Mouse (Mus musculus): ENCODE data around the gene Gm20219. TPM values are rescaled to one million over a fixed set of nuclear protein-coding genes. Genes with fewer than 3 reads are reported as not detected.

Gm20219 gene
- polyA plus RNA-seq, 1 experiment from 2014 or later = 1.8 TPM

- Histone ChIP-seq H3K4me2 (replicated peaks; ENCODE audit: low read depth, low read length) (peak overlapping the region; percentile 19; the same call in 1 of the 2 replicates), H3K9me3 (ENCODE audit: low read length) (no peaks in the 10 kb centered on the region; the same call in 1 of the 2 replicates), H3K36me3 (ENCODE audit: insufficient read depth, low read length) (no peaks in the 10 kb centered on the region), H3K27me3 (ENCODE audit: insufficient read depth, low read length) (peaks cover 24% of the 10 kb centered on the region), H3K27ac (ENCODE audit: low read length) (peak overlapping the region; percentile 41; the same call in 1 of the 2 replicates), H3K9ac (replicated peaks; ENCODE audit: low read length) (peak overlapping the region; percentile 37; the same call in 1 of the 2 replicates), H3K4me1 (ENCODE audit: insufficient read depth, low read length) (peaks cover 16% of the 10 kb centered on the region), H3K4me3 (ENCODE audit: low read length) (peak overlapping the region; percentile 11; the same call in 1 of the 2 replicates)
- 6% methylated on average over 13 of the region's 13 CpGs for WGBS
- ATAC-seq (ENCODE audit: low FRiP score, low TSS enrichment) = peak; percentile 80
Measured at GRCm38 (mm10) chr17:56515690-56516410, 38.3 kb downstream of the Gm20219 start.

GRCm38 (mm10) chr17:56514916-56515315 lies 39.3 kb downstream of the Gm20219 start:
- Histone ChIP-seq H3K9ac (replicated peaks; ENCODE audit: low read length) (no peak overlapping the region), H3K27ac (ENCODE audit: low read length) (no peak overlapping the region), H3K9me3 (ENCODE audit: low read length) (no peaks in the 10 kb centered on the region; the same call in 1 of the 2 replicates), H3K4me1 (ENCODE audit: insufficient read depth, low read length) (peaks cover 25% of the 10 kb centered on the region), H3K27me3 (ENCODE audit: insufficient read depth, low read length) (peaks cover 33% of the 10 kb centered on the region), H3K4me3 (ENCODE audit: low read length) (no peak overlapping the region), H3K36me3 (ENCODE audit: insufficient read depth, low read length) (no peaks in the 10 kb centered on the region), H3K4me2 (replicated peaks; ENCODE audit: low read depth, low read length) (no peak overlapping the region)
- 38% methylated on average over 12 of the region's 12 CpGs for WGBS
- no peak for ATAC-seq (ENCODE audit: low FRiP score, low TSS enrichment)

- Histone ChIP-seq H3K4me2 (replicated peaks; ENCODE audit: low read depth, low read length) (no peak overlapping the region), H3K9me3 (ENCODE audit: low read length) (no peaks in the 10 kb centered on the region; the same call in 1 of the 2 replicates), H3K27ac (ENCODE audit: low read length) (no peak overlapping the region), H3K27me3 (ENCODE audit: insufficient read depth, low read length) (peaks cover 39% of the 10 kb centered on the region), H3K4me3 (ENCODE audit: low read length) (no peak overlapping the region), H3K4me1 (ENCODE audit: insufficient read depth, low read length) (peaks cover 31% of the 10 kb centered on the region), H3K36me3 (ENCODE audit: insufficient read depth, low read length) (no peaks in the 10 kb centered on the region), H3K9ac (replicated peaks; ENCODE audit: low read length) (no peak overlapping the region)
- no peak for ATAC-seq (ENCODE audit: low FRiP score, low TSS enrichment)
Measured at GRCm38 (mm10) chr17:56514330-56514729, 39.9 kb downstream of the Gm20219 start.

GRCm38 (mm10) chr17:56512310-56512709 lies 41.9 kb downstream of the Gm20219 start, which contains the start of gene Znrf4:
Gene Znrf4, minus strand, starts transcription at chr17:56512431.
- H3K9me3 ChIP-seq (ENCODE audit: low read length) = no peaks in the 10 kb centered on the region; the same call in 1 of the 2 replicates
- H3K36me3 ChIP-seq (ENCODE audit: insufficient read depth, low read length) = no peaks in the 10 kb centered on the region
- peak within 1 kb of the TSS; percentile 43 for H3K4me2 ChIP-seq (replicated peaks; ENCODE audit: low read depth, low read length)
- peak within 1 kb of the TSS; percentile 34 for H3K4me3 ChIP-seq (ENCODE audit: low read length)
- peak within 1 kb of the TSS; percentile 33 for H3K9ac ChIP-seq (replicated peaks; ENCODE audit: low read length)
- peaks cover 43% of the 10 kb centered on the region for H3K27me3 ChIP-seq (ENCODE audit: insufficient read depth, low read length)
- WGBS = 57% methylated on average over 22 of the region's 22 CpGs
- H3K4me1 ChIP-seq (ENCODE audit: insufficient read depth, low read length) = peaks cover 39% of the 10 kb centered on the region
- H3K27ac ChIP-seq (ENCODE audit: low read length) = no peak within 1 kb of the TSS
- ATAC-seq (ENCODE audit: low FRiP score, low TSS enrichment) = no peak

GRCm38 (mm10) chr17:56511707-56512090 lies 42.5 kb downstream of the Gm20219 start:
- Histone ChIP-seq H3K36me3 (ENCODE audit: insufficient read depth, low read length) (no peaks in the 10 kb centered on the region), H3K27ac (ENCODE audit: low read length) (no peak overlapping the region), H3K9me3 (ENCODE audit: low read length) (no peaks in the 10 kb centered on the region; the same call in 1 of the 2 replicates), H3K9ac (replicated peaks; ENCODE audit: low read length) (peak overlapping the region; percentile 33), H3K4me2 (replicated peaks; ENCODE audit: low read depth, low read length) (peak overlapping the region; percentile 43), H3K4me1 (ENCODE audit: insufficient read depth, low read length) (peaks cover 39% of the 10 kb centered on the region), H3K4me3 (ENCODE audit: low read length) (peak overlapping the region; percentile 34), H3K27me3 (ENCODE audit: insufficient read depth, low read length) (peaks cover 43% of the 10 kb centered on the region)
- ATAC-seq (ENCODE audit: low FRiP score, low TSS enrichment) = no peak
- 26% methylated on average over 28 of the region's 29 CpGs for WGBS

- Histone ChIP-seq H3K27me3 (ENCODE audit: insufficient read depth, low read length) (peaks cover 43% of the 10 kb centered on the region), H3K4me3 (ENCODE audit: low read length) (peak overlapping the region; percentile 34), H3K27ac (ENCODE audit: low read length) (no peak overlapping the region), H3K4me2 (replicated peaks; ENCODE audit: low read depth, low read length) (peak overlapping the region; percentile 43), H3K4me1 (ENCODE audit: insufficient read depth, low read length) (peaks cover 35% of the 10 kb centered on the region), H3K9ac (replicated peaks; ENCODE audit: low read length) (peak overlapping the region; percentile 33), H3K36me3 (ENCODE audit: insufficient read depth, low read length) (no peaks in the 10 kb centered on the region), H3K9me3 (ENCODE audit: low read length) (no peaks in the 10 kb centered on the region; the same call in 1 of the 2 replicates)
- no peak for ATAC-seq (ENCODE audit: low FRiP score, low TSS enrichment)
- WGBS = 3% methylated on average over 58 of the region's 60 CpGs
Measured at GRCm38 (mm10) chr17:56510970-56511706, 43.0 kb downstream of the Gm20219 start.

GRCm38 (mm10) chr17:56510473-56510969 lies 43.7 kb downstream of the Gm20219 start:
- Histone ChIP-seq H3K9ac (replicated peaks; ENCODE audit: low read length) (no peak overlapping the region), H3K27me3 (ENCODE audit: insufficient read depth, low read length) (peaks cover 43% of the 10 kb centered on the region), H3K4me2 (replicated peaks; ENCODE audit: low read depth, low read length) (peak overlapping the region; percentile 43), H3K4me3 (ENCODE audit: low read length) (peak overlapping the region; percentile 34; the same call in 1 of the 2 replicates), H3K36me3 (ENCODE audit: insufficient read depth, low read length) (no peaks in the 10 kb centered on the region), H3K27ac (ENCODE audit: low read length) (no peak overlapping the region), H3K4me1 (ENCODE audit: insufficient read depth, low read length) (peaks cover 29% of the 10 kb centered on the region), H3K9me3 (ENCODE audit: low read length) (no peaks in the 10 kb centered on the region; the same call in 1 of the 2 replicates)
- 24% methylated on average over 27 of the region's 27 CpGs for WGBS
- ATAC-seq (ENCODE audit: low FRiP score, low TSS enrichment) = no peak

- Histone ChIP-seq H3K4me2 (replicated peaks; ENCODE audit: low read depth, low read length) (peak overlapping the region; percentile 42), H3K9me3 (ENCODE audit: low read length) (no peaks in the 10 kb centered on the region; the same call in 1 of the 2 replicates), H3K9ac (replicated peaks; ENCODE audit: low read length) (no peak overlapping the region), H3K36me3 (ENCODE audit: insufficient read depth, low read length) (no peaks in the 10 kb centered on the region), H3K27ac (ENCODE audit: low read length) (no peak overlapping the region), H3K27me3 (ENCODE audit: insufficient read depth, low read length) (peaks cover 43% of the 10 kb centered on the region), H3K4me1 (ENCODE audit: insufficient read depth, low read length) (peaks cover 28% of the 10 kb centered on the region), H3K4me3 (ENCODE audit: low read length) (0 out of 2 replicates have a peak overlapping the region, but pooled peaks have one; percentile 6)
- WGBS = 5% methylated on average over 28 of the region's 37 CpGs
- ATAC-seq (ENCODE audit: low FRiP score, low TSS enrichment) = no peak
Measured at GRCm38 (mm10) chr17:56509707-56510472, 44.3 kb downstream of the Gm20219 start.

GRCm38 (mm10) chr17:56509021-56509640 lies 45.1 kb downstream of the Gm20219 start:
- Histone ChIP-seq H3K9me3 (ENCODE audit: low read length) (no peaks in the 10 kb centered on the region; the same call in 1 of the 2 replicates), H3K4me2 (replicated peaks; ENCODE audit: low read depth, low read length) (peak overlapping the region; percentile 42), H3K4me3 (ENCODE audit: low read length) (no peak overlapping the region), H3K36me3 (ENCODE audit: insufficient read depth, low read length) (no peaks in the 10 kb centered on the region), H3K27ac (ENCODE audit: low read length) (no peak overlapping the region), H3K27me3 (ENCODE audit: insufficient read depth, low read length) (peaks cover 43% of the 10 kb centered on the region), H3K4me1 (ENCODE audit: insufficient read depth, low read length) (peaks cover 28% of the 10 kb centered on the region), H3K9ac (replicated peaks; ENCODE audit: low read length) (no peak overlapping the region)
- 41% methylated on average over 10 of the region's 10 CpGs for whole genome bisulfite sequencing
- no peak for ATAC-seq (ENCODE audit: low FRiP score, low TSS enrichment)
